ENCODE assay signal across 5 mouse cellular contexts in the genomic region with DNA sequence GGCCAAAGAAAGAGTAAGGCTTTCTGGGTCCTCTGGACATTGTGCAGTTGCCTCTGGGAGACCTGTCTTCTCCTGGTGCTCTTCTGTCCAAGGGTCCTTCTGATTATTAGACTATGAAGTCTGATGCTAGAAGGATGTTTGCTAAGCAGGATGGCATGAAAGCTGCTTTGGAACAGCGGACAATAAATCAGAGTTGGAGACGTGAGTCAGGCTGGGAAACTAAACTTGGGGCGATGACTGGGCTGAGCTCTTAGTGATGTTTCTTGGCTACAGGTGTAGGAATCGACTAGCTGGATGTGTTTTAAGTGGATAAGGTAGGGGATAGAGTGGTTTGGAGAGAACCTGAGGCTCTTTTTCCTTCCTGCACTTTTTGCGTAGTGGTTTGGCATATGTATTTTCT.
"Had no signal": no experiment of that assay in that cellular context is flagged by ENCODE, and none has a peak within 500 bp of the region (broad histone marks: within the 10 kb centered on the region; RNA-seq: fewer than 3 reads in every experiment).

No protein-coding gene starts in this region.

- DNase-seq: kidney, postnatal 14 days; left cerebral cortex, postnatal 4 days; lung, postnatal 4 days; right cerebral cortex, adult 18-20 months; right cerebral cortex, postnatal 25 days had no signal
